Mouse (Mus musculus) cerebellum, adult (tissue): ENCODE results near the gene Cep95.
"Not testable (repeated sequence)": the region's sequence is repeated elsewhere in the genome, so short reads cannot be mapped to it uniquely, and the experiment has no call there.

Experiments used
- ATAC-seq: cut with Nextera tagmentation; 2 replicates; pipeline ENCODE4 v1.9.2; 2017; ENCODE audit warnings: mild to moderate bottlenecking, moderate library complexity, mixed read lengths; ENCODE audit not compliant: insufficient number of reproducible peaks, low FRiP score, low TSS enrichment

Cep95 gene

GRCm38 (mm10) chr11:106773061-106773460, 16.0 kb upstream of the Cep95 start:
- ATAC-seq = no peak

GRCm38 (mm10) chr11:106776960-106777359, 12.1 kb upstream of the Cep95 start:
- ATAC-seq = no peak

GRCm38 (mm10) chr11:106777395-106777794, 11.7 kb upstream of the Cep95 start:
- no peak for ATAC-seq

- ATAC-seq = no peak
Observed at GRCm38 (mm10) chr11:106778132-106778531, 10.9 kb upstream of the Cep95 start.

- ATAC-seq = peak; percentile 53; the same call in 1 of the 2 replicates
Observed at GRCm38 (mm10) chr11:106778589-106779387, 10.3 kb upstream of the Cep95 start.

DNA sequence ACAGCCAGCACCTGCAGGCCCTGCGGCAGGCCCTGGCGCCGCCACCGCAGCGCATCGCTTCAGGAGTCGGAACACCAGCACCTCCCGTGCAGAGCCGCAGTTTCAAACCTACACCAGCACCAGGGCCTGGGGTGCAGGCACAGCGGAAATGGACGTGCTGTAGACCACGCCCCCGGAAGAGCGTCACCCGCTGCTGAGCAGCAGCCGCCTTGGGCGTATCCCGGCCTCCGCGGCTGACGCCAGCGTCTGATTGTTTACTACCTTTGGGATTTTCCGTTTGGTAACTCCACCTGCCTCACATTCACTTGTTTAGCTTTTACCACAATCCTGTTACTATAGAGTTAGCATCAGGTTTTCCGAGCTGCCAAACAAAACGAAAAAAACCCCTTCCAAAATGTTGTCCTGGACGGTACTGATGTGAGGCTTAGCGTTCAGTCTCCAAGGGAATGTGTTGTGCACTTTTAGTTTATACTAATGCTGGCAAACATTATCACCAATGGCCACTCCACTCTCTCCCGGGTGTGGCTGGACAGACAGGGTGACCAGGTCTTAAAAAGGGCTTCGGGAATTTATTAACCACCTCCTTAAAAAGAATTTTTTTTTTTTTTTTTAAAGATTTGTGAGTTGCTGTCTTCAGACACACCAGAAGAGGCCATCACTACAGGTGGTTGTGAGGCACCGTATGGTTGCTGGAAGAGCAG, 9.5 kb upstream of the Cep95 start, which contains the start of gene Polg2:
Polg2 (minus strand) TSS at position 150 of the 701 bp plus-strand sequence.
- ATAC-seq = peak; percentile 88

- ATAC-seq = no peak
Observed at GRCm38 (mm10) chr11:106780089-106780425, 9.0 kb upstream of the Cep95 start.

DNA sequence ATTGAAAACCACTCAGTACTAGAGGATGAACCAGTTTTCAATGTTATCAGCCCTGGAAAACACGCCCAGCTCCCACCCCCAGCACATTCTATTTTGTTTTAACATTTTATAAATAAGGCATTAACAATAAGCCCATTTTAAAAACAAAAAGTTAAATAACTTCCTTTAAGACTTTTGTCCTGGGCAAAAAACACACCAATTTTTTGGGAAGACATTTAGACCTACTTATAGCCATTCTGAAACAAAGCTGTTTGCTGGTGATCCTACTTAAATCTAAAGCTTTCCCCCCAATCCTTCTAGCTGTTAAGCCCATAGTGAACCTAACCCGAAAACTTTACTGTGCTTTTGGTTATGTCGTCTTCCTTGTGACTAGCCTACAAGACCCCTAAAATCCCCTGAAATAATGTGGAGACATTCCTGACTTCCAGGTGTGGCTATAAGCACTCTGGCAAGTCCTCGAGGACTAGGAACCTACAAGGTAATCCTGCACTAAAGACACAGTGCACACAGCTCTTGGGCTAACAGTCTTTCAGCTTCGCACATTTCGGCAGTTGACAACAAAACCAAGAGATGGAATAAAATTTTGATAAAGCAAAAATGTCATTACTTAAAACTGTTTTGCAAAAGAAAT, 8.3 kb upstream of the Cep95 start:
- ATAC-seq = no peak

DNA sequence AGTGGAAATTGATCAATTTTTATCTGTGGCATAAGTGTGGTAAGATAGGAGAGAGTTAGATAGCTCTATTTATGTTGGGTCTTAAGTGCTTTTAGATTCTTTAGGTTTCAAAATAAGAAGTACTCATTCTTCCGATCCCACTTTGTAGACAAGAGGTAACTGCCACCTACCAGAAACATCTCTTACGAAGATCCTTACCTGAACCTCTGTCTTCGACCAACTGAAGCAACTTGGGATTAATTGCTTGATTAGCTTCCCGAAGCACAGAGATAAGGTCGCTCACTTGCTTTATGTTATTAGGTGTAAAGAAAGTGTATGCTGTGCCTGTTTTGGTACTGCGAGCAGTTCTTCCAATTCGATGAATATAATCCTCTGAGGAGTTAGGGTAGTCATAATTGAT, 6.8 kb upstream of the Cep95 start:
- not testable (repeated sequence) for ATAC-seq

GRCm38 (mm10) chr11:106782841-106783764, 5.9 kb upstream of the Cep95 start:
- ATAC-seq = no peak

DNA sequence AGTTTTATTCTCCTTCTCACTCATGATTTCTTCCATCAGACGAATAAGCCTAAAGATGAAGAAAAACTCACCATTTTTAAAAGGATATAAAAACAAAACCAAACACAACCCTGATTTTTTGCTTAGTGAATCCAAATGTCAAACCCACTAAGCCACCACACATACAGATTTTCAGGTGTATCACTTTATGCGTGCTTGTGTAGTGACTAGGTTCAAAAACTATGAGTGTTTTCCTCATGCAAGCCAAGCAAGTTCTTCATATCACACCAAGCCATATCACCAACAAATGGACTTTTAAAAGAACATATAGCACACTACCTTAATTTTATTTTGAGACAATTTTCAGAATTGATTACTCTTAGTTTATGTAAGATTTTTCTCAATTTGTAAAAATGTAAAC, 4.6 kb upstream of the Cep95 start:
- no peak for ATAC-seq

- ATAC-seq = no peak
Observed at GRCm38 (mm10) chr11:106785043-106785442, 4.0 kb upstream of the Cep95 start.

GRCm38 (mm10) chr11:106787131-106788025, 1.7 kb upstream of the Cep95 start:
- ATAC-seq = peak; percentile 17; the same call in 1 of the 2 replicates

DNA sequence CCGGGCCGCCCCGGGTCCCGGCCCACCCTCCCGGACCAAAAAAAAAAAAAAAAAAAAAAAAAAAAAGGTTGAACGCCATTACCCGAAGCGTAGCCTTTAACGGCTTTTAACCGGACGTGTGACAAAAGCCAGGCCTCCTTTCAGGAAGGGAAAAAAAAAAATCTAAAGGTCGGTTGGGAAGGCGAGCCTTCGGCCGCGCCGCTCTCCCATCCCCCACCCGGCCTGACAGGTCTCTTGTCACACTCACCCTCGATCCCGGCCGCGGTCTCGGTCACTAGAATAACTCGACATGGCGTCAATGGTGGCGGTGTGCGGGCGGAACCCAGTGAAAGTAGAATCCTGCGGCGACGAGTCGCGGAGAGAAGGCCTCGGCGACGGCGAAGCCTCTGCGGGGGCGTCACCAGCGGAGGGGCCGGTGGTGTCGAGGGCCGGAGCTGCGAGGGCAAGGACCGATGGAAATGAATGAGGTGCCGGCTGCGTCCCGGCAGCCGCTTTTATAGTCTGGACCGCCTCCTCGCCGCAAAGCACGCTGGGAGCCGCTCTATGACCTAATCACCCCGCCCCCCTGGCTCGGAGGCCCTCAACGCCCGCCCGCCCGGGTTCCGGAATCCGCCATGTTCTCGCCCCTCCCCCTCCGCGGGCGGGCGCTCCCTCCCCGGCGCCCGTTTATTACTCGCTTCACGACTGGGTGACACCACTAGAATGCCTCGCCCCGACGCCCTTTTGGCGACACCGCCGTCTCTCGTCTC, 852 bp upstream of the Cep95 start:
- peak; percentile 49 for ATAC-seq

DNA sequence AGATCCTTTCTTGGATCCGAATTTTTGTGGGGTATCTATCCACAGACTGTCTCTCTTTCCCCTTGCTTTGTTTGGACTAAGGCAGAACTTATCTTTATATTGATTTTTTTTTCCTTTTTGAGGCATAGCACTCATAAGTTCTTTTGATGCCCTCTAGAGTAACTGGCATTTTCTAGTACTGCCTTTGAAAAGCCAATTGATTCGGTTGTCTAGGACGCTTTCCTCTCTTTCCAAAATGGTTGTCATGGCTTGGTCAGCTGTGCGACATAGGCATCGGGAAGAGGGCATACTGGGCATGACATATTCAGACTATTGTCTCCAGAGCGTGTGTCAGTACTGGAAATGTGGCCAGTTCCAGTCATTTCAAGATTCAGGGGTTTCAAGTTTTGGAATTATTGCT, 597 bp downstream of the Cep95 start:
- no peak for ATAC-seq

GRCm38 (mm10) chr11:106793846-106794245, 4.8 kb downstream of the Cep95 start:
- ATAC-seq = no peak

GRCm38 (mm10) chr11:106795679-106796078, 6.6 kb downstream of the Cep95 start:
- no peak for ATAC-seq

DNA sequence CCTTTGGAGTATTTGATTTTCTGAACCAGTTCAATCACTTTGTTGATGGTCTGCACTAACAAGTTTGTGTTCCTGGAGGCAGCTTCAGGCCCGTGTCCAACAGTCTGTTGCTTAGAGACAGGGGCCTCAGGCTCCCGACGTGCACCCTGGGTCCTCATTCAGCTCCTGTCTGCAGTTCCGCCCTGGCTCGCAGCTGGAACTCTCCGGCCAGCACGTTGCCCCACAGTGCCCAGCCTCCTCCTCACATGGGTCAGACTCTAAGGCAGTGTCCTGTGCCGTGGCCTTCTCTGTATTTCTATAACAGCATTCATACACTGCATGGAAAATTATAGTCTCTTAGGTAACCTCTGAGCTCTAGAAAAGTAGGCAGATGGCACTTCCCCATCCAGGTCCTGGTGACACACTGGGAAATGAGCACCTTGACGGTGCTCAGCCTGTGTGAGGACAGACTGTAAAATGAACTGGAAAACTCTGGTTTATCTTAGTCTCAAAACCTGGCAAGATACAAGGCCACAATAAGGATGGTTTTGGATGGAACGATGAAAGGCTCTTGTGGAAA, 13.1 kb downstream of the Cep95 start:
- peak; percentile 52; the same call in 1 of the 2 replicates for ATAC-seq
